In genomic region chr9:66504518-66504917, GRCm38 (mm10) we compare ENCODE assay signal across 13 mouse cellular contexts. TPM values are rescaled to one million over a fixed set of nuclear protein-coding genes. Genes with fewer than 3 reads are reported as not detected.
DNase-seq lines count a peak whose midpoint lies in the region; ATAC-seq and TF ChIP-seq lines count a peak whose summit lies in the region.
"Had no signal": no experiment of that assay in that cellular context is flagged by ENCODE, and none has a peak within 500 bp of the region (broad histone marks: within the 10 kb centered on the region; RNA-seq: fewer than 3 reads in every experiment).

No protein-coding gene starts in this region.

- no peak overlapping the region for H3K9ac ChIP-seq in neural tube, embryonic 11.5 days (ENCODE audit: low read length)
- 0 out of 2 replicates have a peak overlapping the region, but pooled peaks have one; percentile 4 for H3K9ac ChIP-seq in liver, embryonic 11.5 days (ENCODE audit: low read depth, low read length)
- H3K9ac ChIP-seq: embryonic facial prominence, embryonic 15.5 days; kidney, embryonic 15.5 days; limb, embryonic 12.5 days had no signal

- H3K36me3 ChIP-seq in neural tube, embryonic 11.5 days (ENCODE audit: control insufficient read depth, insufficient read depth, low read length): peaks cover 8% of the 10 kb centered on the region; the same call in 1 of the 2 replicates
- peaks cover 39% of the 10 kb centered on the region for H3K36me3 ChIP-seq in liver, embryonic 11.5 days (ENCODE audit: control insufficient read depth, insufficient read depth, low read length)

- H3K4me3 ChIP-seq in neural tube, embryonic 11.5 days (ENCODE audit: low read depth, low read length): no peak overlapping the region
- no peak overlapping the region for H3K4me3 ChIP-seq in liver, embryonic 11.5 days (ENCODE audit: low read depth, low read length)
- no peak overlapping the region for H3K4me3 ChIP-seq in cerebellum, adult 2 months (replicated peaks; ENCODE audit: insufficient read depth, low read depth, low read length)
- H3K4me3 ChIP-seq: embryonic facial prominence, embryonic 15.5 days; kidney, embryonic 15.5 days; limb, embryonic 12.5 days had no signal

- no peak for TF ChIP-seq POLR2A in cerebellum, adult 2 months (IDR thresholded peaks at IDR 0.05; ENCODE audit: borderline replicate concordance, insufficient read depth, low read length)

- peaks cover 10% of the 10 kb centered on the region; the same call in 1 of the 2 replicates for H3K4me1 ChIP-seq in neural tube, embryonic 11.5 days (ENCODE audit: control insufficient read depth, insufficient read depth, low read length)
- H3K4me1 ChIP-seq in liver, embryonic 11.5 days (replicated peaks; ENCODE audit: control insufficient read depth, insufficient read depth, low read length): peaks cover 38% of the 10 kb centered on the region
- peaks cover 23% of the 10 kb centered on the region for H3K4me1 ChIP-seq in cerebellum, adult 2 months (ENCODE audit: control insufficient read depth, insufficient read depth, low read length)
- H3K4me1 ChIP-seq: embryonic facial prominence, embryonic 15.5 days; limb, embryonic 12.5 days had no signal

- DNase-seq in cerebellum, adult 11-12 months: peak; percentile 24
- no peak for DNase-seq in cerebellum, postnatal 4 days (ENCODE audit: low spot score in 2 of 2)
- DNase-seq in neural tube, embryonic 11.5 days (ENCODE audit: low spot score): no peak
- DNase-seq in neural tube, embryonic 10.5 days (ENCODE audit: extremely low spot score, low spot score): no peak
- DNase-seq in liver, embryonic 11.5 days (ENCODE audit: low spot score): no peak
- DNase-seq in right cerebral cortex, postnatal 36 days (ENCODE audit: low spot score in 2 of 2): peak; percentile 65 to 73
- DNase-seq in cerebellum, adult 11 months: no peak
- no peak for DNase-seq in cerebellum, adult 2 months
- DNase-seq: gastrocnemius, postnatal 25 days; heart, postnatal 4 days had no signal

- TF ChIP-seq CTCF in cerebellum, adult 2 months (IDR thresholded peaks at IDR 0.05; ENCODE audit: borderline replicate concordance, insufficient read depth, low read depth, low read length): no peak

- H3K9me3 ChIP-seq in neural tube, embryonic 11.5 days (ENCODE audit: control insufficient read depth, low read length): no peaks in the 10 kb centered on the region
- H3K9me3 ChIP-seq in liver, embryonic 11.5 days (ENCODE audit: control insufficient read depth, low read length): no peaks in the 10 kb centered on the region
- H3K9me3 ChIP-seq: embryonic facial prominence, embryonic 15.5 days; kidney, embryonic 15.5 days; limb, embryonic 12.5 days had no signal

- ATAC-seq in neural tube, embryonic 11.5 days (ENCODE audit: insufficient read depth, low FRiP score, low TSS enrichment): no peak
- no peak for ATAC-seq in liver, embryonic 11.5 days (replicated peaks; ENCODE audit: low FRiP score)

- H3K27ac ChIP-seq in neural tube, embryonic 11.5 days (ENCODE audit: low read depth, low read length): peak overlapping the region; percentile 8; the same call in 1 of the 2 replicates
- H3K27ac ChIP-seq in liver, embryonic 11.5 days (ENCODE audit: low read depth, low read length): peak overlapping the region; percentile 85
- H3K27ac ChIP-seq in cerebellum, adult 2 months (ENCODE audit: insufficient read depth, low read length): no peak overlapping the region
- H3K27ac ChIP-seq: embryonic facial prominence, embryonic 15.5 days; limb, embryonic 12.5 days had no signal

- H3K4me2 ChIP-seq in neural tube, embryonic 11.5 days (ENCODE audit: low read depth): no peak overlapping the region
- no peak overlapping the region for H3K4me2 ChIP-seq in liver, embryonic 11.5 days
- H3K4me2 ChIP-seq: embryonic facial prominence, embryonic 15.5 days; kidney, embryonic 15.5 days; limb, embryonic 12.5 days had no signal

- no peaks in the 10 kb centered on the region for H3K27me3 ChIP-seq in neural tube, embryonic 11.5 days (ENCODE audit: control insufficient read depth, insufficient read depth, low read length)
- H3K27me3 ChIP-seq in liver, embryonic 11.5 days (replicated peaks; ENCODE audit: control insufficient read depth, insufficient read depth, low read length): no peaks in the 10 kb centered on the region
- H3K27me3 ChIP-seq in cerebellum, adult 2 months (ENCODE audit: control insufficient read depth, insufficient read depth, low read length): no peaks in the 10 kb centered on the region
- H3K27me3 ChIP-seq: embryonic facial prominence, embryonic 15.5 days; kidney, embryonic 15.5 days; limb, embryonic 12.5 days had no signal

- WGBS in neural tube, embryonic 11.5 days: 87% methylated on average over 13 of the region's 13 CpGs
- 90% methylated on average over 13 of the region's 13 CpGs for WGBS in liver, embryonic 11.5 days
- 74% methylated on average over 13 of the region's 13 CpGs for WGBS in cerebellum, adult 2 months

RNA-seq across cellular contexts. Expression of gene Fbxl22, which starts 9.9 kb away (rescaled TPM):
- 2.8 and 3.0 TPM in 2 replicates for polyA plus RNA-seq in neural tube, embryonic 11.5 days (2014; fragmentation: Nextera tagmentation; extraction: Ambion mirVana)
- polyA plus RNA-seq in liver, embryonic 11.5 days (2014; fragmentation: Nextera tagmentation; extraction: Ambion mirVana): 1.3 and 1.5 TPM in 2 replicates
- polyA plus RNA-seq in cerebellum, adult 2 months (2012; rRNA removed): 3.2 and 3.4 TPM in 2 replicates

Comparison
In these comparisons a context has a peak if more than half of its experiments do, and no peak if none do; other contexts are left out.
1. DNase-seq: peak in cerebellum, adult 11-12 months (single experiment) and right cerebral cortex, postnatal 36 days (2 of 2); none in cerebellum, postnatal 4 days (0 of 2), neural tube, embryonic 11.5 days (single experiment), neural tube, embryonic 10.5 days (single experiment), liver, embryonic 11.5 days (single experiment), cerebellum, adult 11 months (single experiment) and cerebellum, adult 2 months (0 of 2).